Mouse (Mus musculus) gastrocnemius, postnatal 25 days (tissue): ENCODE measurements around the gene Fam71e1. TPM values are rescaled to one million over a fixed set of nuclear protein-coding genes. Genes with fewer than 3 reads are reported as not detected.

Experiments
- DNase-seq: peaks from one replicate; pipeline ENCODE4 v3.0.0; 2022
- microRNA-seq, 2 experiments: library from miRNA; unstranded; fragments of <30 nt; microRNA quantifications; one replicate each; pipeline ENCODE4 v1.2.0; 2021; ENCODE audit warnings: borderline replicate concordance in 2 of 2
- total RNA-seq, 2 experiments: library from RNA; stranded (reverse); gene quantifications; 1 replicate in 1 of 2; 2 replicates in 1 of 2; pipeline ENCODE4 v1.2.3; 2021

Gene Fam71e1
- total RNA-seq, 2 experiments from 2014 or later = 2.5 to 2.9 TPM

DNA sequence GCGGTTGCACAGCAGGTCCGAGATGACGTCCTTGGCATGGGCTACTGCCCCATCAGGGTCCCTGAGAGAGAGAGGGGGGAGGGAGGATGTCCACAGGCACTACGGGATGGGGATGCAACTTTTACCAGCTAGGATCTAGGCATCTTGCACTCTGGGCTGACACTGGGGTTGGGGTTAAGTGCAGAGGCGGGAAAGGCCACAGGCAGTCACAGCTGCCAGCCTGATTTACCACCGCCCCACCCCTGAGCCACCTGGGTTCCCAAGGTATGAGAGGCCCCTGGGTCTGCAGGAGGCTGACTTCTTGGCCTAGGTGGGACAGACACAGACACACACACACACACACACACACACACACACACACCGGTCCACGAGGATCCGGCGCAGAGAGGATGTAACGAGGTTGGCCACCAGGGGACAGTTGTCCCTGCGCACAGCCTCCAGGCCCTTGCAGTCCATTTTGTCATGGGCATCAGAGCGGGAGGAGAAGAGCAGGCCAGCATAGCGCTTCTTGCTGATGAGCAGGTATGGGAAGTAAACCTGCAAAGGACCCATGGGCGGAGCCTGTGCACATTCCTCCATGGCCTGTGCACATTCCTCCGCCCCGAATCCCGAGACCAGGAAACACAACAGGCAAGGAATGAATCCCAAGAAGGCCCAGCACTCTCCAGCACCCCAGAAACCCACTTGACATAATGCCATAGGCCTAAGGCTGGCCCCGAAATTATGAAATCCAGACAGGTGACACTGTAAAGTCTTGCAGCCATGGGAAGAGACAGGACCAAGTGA, 38.5 kb downstream of the Fam71e1 start:
- DNase-seq = no peak

GRCm38 (mm10) chr7:44535657-44536589, 39.5 kb downstream of the Fam71e1 start:
- DNase-seq = no peak

DNA sequence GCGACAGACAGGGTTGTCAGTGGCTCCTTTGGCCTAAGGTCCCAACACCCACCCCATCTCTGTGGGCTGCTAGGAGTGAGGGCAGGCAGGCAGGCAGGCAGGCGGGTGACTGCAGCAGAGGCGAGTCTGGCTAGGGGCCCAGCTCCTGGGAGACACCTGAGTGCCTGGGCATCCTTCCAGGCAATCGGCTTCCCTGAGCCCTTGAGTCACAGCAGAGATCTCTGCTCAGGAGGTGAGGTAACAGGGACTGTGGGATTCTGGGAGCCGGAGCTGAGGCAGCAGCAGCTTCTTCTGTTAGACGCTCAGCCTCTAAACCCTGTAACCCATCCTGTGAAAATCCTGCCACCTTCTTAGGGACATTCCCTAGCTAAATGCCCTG, 40.2 kb downstream of the Fam71e1 start:
- no peak for DNase-seq

GRCm38 (mm10) chr7:44537009-44537408, 40.6 kb downstream of the Fam71e1 start:
- no peak for DNase-seq

GRCm38 (mm10) chr7:44537496-44537895, 41.1 kb downstream of the Fam71e1 start:
- DNase-seq = no peak

GRCm38 (mm10) chr7:44538756-44539624, 42.6 kb downstream of the Fam71e1 start:
- DNase-seq = no peak

- DNase-seq = no peak
These were observed 46.2 kb downstream of the Fam71e1 start for GRCm38 (mm10) chr7:44542555-44542954.

DNA sequence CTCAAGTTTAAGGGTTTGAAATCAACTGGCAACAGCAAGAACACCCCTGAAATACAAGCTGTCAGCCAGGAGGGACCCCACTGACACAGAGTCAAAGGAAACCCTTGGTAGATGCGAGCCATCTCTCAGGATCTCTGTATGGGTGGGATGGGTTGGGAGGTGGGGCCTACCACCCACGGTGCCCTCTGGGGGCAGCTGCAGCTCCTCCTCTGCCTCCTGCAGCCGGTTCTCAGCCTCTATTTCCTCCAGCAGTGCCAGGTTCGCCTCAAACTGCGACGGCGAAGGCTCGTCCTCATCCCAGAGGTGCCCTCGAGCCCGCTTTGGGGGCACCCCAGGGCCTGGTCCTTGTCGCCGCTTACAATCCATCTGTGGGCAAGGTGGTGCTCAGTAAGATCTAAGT, 46.7 kb downstream of the Fam71e1 start:
- DNase-seq = no peak

- DNase-seq = no peak
These were observed 49.9 kb downstream of the Fam71e1 start for GRCm38 (mm10) chr7:44546274-44546673.

DNA sequence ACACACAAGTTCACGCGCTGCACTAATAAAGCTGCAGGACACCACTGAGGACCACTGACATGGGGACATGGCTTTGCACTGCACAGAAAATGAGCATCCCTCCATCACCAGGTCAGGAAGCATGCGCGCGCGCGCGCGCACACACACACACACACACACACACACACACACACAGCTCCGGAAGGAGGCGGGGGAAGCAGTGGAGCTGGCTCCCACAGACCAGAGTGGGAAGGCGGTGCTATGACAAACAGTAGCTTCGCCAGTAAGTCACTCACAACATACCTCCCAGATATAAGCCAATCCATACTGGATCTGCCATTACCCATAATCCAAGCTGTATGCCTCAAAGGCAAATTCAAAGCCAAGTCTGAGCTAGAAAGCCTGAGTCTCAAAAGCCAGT, 50.7 kb downstream of the Fam71e1 start:
- DNase-seq = no peak

GRCm38 (mm10) chr7:44547725-44548124, 51.3 kb downstream of the Fam71e1 start:
- no peak for DNase-seq

GRCm38 (mm10) chr7:44548497-44549087, 52.2 kb downstream of the Fam71e1 start, which contains the start of gene Pold1:
Pold1 (minus strand) TSS chr7:44548849.
- peak; percentile 99 for DNase-seq

DNA sequence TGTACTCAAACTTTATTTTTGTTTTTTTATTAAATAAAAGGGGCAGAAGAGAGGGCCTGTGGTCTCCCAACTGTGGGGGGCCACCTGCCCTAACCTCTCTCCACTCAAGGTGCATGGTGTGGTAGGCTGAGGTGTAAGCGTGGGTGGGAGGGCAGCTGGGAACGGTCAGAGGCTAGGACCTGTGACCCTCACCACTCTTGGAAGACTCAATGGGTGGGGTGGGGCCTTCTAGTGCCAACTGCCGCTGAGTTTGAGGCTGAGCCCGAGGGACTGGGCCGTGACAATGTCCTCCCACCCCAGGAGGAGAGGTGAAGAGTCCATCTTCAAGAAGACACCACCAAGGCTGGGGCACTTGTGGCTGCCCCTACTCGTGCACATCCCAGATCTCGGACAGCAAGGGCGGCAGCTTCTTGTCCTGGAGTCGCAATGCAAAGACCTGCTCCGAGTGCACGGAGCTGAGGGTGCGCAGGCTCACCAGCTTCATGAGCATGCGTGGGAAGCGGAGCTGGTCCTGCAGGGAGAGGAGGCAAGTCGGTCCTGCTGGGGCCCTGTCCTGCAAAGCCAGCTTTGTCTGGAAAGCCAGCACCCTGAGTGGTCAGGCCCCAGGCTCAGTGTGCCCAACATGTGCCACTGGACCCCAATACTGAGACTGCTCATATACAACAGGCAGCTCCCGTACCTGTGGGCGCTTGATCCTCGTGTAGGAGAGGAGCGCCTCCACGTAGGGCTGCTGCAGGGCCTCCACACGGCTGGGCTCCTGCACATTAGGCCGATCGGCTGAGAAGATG, 53.4 kb downstream of the Fam71e1 start:
- no peak for DNase-seq

DNA sequence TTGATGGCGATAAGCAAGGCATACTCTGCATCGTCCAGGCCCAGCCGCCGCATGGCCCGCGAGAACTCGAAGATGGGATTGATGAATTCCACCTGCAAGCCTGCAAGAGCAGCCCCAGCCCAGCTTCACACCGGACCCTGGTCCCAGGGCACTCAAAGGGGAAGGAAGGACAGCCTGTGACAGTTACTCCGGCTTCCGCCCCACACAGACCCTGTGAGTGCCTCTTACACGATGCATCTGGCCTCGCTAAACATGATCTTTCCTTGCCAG, 54.0 kb downstream of the Fam71e1 start:
- no peak for DNase-seq

Small RNA genes within 50 kb of the gene (microRNA-seq; reads per million reads assigned to microRNA genes)
- gene Mir7052 = 0 to 0.26 reads per million in 2 experiments
- gene Mir7053 = 0 reads per million in 2 experiments

Other genes with a start within 250 kb of the Fam71e1 start
- under 1 TPM; 0.36 to 0.43 TPM for gene 1700028J19Rik, start 249.9 kb upstream of the Fam71e1 start, total RNA-seq
- 1 to 10 TPM; 6.1 to 8.0 TPM for gene 2410002F23Rik, start 249.9 kb upstream of the Fam71e1 start, total RNA-seq
- not detected for gene Acp4, start 239.2 kb upstream of the Fam71e1 start, total RNA-seq
- not detected for gene Gm15517, start 235.1 kb upstream of the Fam71e1 start, total RNA-seq
- gene Clec11a, start 189.7 kb upstream of the Fam71e1 start, total RNA-seq = 1 to 10 TPM; 1.9 to 2.6 TPM
- gene Shank1, start 186.3 kb upstream of the Fam71e1 start, total RNA-seq = under 1 TPM; 0.49 to 0.54 TPM
- 1 to 10 TPM; 1.1 to 1.8 TPM for gene Syt3, start 112.5 kb upstream of the Fam71e1 start, total RNA-seq
- not detected for gene 1700008O03Rik, start 110.8 kb upstream of the Fam71e1 start, total RNA-seq
- under 1 TPM; 0.24 to 0.43 TPM for gene Lrrc4b, start 67.6 kb upstream of the Fam71e1 start, total RNA-seq
- gene Aspdh, start 31.2 kb upstream of the Fam71e1 start, total RNA-seq = not detected
- 10 to 100 TPM; 62.8 to 69.1 TPM for gene Josd2, start 28.6 kb upstream of the Fam71e1 start, total RNA-seq
- gene Emc10, start 52 bp upstream of the Fam71e1 start, total RNA-seq = 10 to 100 TPM; 41.4 to 53.2 TPM
- gene Mybpc2, start 28.1 kb downstream of the Fam71e1 start, total RNA-seq = 1,000 to 10,000 TPM; 3,676 to 4,447 TPM
- gene Spib, start 35.5 kb downstream of the Fam71e1 start, total RNA-seq = under 1 TPM in 1 of 2 experiments, not detected in 1; 0.24 TPM
- 1 to 10 TPM; 4.7 to 5.2 TPM for gene Pold1, start 52.3 kb downstream of the Fam71e1 start, total RNA-seq
- 10 to 100 TPM; 27.0 to 29.3 TPM for gene Nr1h2, start 57.4 kb downstream of the Fam71e1 start, total RNA-seq
- gene Napsa, start 75.8 kb downstream of the Fam71e1 start, total RNA-seq = under 1 TPM in 1 of 2 experiments, not detected in 1; 0.16 TPM
- 1 to 10 TPM; 4.3 to 4.8 TPM for gene Kcnc3, start 94.1 kb downstream of the Fam71e1 start, total RNA-seq
- gene Myh14, start 174.3 kb downstream of the Fam71e1 start, total RNA-seq = 10 to 100 TPM; 23.0 to 24.7 TPM
- not detected for gene Izumo2, start 212.2 kb downstream of the Fam71e1 start, total RNA-seq